Mouse (Mus musculus) v-Abl transformed pro-B cells (cell line): ENCODE measurements around the gene Sfpq.
"Not testable (repeated sequence)": the region's sequence is repeated elsewhere in the genome, so short reads cannot be mapped to it uniquely, and the experiment has no call there.

ENCODE experiments used
- in situ Hi-C, 2 experiments: fragments of 400-800 bp; cut with MboI; formaldehyde crosslinking; loops; one replicate each; pipeline ENCODE4 v1.15.1; 2025; ENCODE audit not compliant: unreplicated experiment in 2 of 2

The Sfpq gene

DNA sequence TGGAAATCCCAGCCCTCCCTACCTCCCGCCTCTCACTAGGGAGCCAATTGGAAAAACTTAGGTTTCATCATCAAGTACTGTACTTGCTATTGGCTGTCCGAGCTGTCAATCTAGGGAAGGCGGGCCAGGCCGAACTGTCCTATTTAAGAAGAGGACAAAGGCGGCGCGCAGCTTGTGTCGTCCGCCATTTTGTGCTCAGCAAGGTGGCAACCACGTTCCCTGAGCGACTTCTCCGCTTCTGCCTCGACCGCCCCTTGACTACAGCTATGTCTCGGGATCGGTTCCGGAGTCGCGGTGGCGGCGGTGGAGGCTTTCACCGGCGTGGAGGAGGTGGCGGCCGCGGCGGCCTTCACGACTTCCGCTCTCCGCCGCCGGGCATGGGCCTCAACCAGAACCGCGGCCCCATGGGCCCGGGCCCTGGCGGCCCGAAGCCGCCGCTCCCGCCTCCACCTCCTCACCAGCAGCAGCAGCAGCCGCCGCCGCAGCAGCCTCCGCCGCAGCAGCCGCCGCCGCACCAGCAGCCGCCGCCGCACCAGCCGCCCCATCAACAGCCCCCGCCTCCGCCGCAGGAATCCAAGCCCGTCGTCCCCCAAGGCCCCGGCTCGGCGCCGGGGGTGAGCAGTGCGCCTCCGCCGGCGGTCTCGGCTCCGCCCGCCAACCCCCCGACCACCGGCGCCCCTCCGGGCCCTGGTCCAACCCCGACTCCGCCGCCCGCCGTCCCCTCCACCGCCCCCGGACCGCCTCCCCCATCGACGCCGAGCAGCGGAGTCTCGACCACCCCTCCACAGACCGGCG is at the start of gene Sfpq:
TSS of gene Sfpq (plus strand) at position 174 of the 795 bp plus-strand sequence.
- in situ Hi-C loops: loop anchor here in 1 of 2 experiments (10.0 kb wide), 1 partner anchor 223 kb away; the partner anchor contains the start of gene Smim12

DNA sequence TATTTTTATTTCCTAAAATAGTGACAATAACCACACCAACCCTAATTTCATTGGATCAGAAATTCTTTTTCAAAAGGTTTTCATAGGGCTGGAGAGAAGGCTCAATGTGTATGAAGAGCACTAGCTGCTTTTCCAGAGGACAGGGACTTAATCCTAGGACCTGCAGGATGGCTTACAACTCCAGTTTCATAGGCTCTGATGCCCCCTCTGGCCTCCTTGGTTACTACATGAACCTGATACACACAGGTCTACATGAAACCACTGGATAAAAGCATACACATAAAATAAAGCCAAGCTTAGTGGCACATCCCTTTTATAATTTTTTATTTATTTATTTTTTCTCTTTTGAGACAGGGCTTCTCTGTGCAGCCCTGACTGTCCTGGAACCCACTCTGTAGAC is 43.7 kb upstream of the Sfpq start:
- in situ Hi-C loops: no loop called here

DNA sequence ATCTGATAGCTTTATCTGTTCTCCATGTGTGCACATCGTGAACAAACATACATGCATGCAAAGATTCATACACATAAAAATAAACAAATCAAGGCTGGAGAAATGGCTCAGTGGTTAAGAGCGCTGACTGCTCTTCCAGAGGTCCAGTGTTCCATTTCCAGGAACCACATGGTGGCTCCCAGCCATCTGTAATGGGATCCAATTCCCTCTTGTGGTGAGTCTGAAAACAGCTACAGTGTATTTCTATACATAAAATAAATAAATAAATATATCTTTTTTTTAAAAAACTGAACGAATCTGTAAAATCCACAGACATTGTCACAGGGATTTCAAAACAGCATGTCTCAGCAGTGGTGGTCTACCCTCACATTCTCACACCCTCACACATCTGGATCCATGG is 42.4 kb upstream of the Sfpq start:
- in situ Hi-C loops: no loop called here

DNA sequence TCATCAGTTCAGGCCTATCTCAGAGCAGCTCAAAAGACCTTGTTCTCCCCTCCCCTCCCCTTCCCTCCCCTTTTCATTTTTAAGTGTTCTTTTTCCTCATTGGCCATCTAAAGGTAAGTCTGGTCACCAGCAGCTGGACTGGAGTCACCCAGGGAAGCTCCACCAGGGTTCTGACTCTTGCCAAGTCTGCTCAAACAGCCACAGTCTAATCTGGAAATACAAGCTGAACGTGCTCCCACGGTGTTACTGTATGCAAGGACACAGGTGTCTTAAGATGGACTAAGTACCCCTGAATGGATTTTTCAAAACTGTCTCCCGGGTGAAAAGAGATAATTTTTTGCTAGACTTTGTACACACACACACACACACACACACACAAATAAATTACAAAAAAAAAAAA is 37.8 kb upstream of the Sfpq start:
- in situ Hi-C loops: no loop called here

DNA sequence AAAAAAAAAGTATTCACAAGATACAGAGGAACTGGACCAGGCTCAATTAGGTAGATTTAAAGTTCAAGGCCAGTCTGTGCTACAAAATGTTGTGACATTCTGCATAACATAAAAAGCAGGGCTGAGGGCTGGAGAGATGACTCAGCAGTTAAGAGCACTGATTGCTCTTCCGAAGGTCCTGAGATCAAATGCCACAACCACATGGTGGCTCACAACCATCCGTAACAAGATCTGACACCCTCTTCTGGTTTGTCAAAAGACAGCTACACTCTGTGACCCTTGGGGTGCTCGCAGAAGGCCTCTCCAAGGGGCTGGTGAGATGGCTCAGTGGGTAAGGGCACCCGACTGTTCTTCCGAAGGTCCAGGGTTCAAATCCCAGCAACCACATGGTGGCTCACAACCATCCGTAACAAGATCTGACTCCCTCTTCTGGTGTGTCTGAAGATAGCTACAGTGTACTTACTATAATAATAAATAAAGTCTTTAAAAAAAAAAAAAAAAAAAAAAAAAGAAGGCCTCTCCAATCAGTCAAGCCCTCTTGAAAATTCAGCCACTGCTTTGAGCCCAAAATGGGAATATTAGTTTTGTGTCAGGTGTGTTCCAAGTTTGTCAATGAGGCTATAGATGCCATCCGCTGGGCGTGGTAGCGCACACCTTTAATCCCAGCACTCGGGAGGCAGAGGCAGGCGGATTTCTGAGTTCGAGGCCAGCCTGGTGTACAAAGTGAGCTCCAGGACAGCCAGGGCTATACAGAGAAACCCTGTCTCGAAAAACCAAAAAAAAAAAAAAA is 37.2 kb upstream of the Sfpq start:
- in situ Hi-C loops: not testable (repeated sequence)

DNA sequence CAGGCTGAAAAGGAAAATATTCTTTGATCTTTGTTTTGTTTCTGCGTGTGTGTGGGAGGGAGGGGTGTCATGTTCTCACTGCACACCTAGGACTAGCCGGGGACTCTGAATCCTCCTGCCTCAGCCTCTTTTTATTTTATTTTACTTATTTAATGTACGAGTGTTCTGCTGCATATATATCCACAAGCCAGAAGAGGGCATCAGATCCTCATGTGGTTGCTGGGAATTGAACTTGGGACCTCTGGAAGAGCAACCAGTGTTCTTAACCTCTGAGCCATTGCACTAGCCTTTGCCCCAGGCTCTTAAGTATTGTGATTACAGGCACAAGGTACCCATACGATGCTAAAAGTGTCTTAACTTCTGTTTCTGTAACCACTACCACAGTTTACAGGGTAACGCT is 34.4 kb upstream of the Sfpq start:
- in situ Hi-C loops: no loop called here

DNA sequence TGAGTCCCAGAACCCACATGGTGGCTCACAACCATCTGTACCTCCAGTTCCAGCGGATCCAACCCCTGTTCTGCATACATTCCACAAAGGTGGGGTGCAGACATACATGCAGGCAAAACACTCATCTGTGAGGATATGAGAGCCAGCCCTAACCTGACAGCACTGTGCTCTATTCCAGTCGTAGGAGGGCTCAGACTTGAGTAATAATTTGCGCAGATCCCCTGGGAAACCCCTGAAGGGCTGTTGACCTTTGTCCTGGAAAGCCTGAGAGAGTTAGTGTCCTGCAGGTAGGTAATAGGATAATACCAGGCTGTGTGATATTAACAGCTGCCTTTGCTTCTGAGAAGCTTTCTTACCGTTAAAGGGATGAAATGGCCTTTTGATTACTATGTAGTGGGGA is 32.6 kb upstream of the Sfpq start:
- in situ Hi-C loops: no loop called here

DNA sequence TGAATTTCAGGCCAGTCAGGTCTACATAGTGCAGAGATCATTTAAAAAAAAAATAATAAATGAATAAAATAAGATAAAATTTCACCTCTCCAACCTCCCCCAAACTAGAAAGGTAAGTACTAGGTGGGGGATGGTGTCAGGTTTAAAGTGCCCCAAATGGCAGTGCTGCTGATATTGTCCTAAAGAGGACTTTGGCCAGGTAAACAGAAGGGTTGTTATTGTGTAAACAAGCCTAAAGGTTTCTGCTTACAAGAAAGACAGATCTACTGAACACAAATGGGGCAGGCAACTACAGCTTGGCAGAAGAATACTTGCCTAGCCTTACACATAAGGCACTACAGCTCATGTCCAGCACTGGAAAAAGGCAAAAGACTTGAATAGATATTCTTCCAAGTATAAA is 30.6 kb upstream of the Sfpq start:
- in situ Hi-C loops: no loop called here

DNA sequence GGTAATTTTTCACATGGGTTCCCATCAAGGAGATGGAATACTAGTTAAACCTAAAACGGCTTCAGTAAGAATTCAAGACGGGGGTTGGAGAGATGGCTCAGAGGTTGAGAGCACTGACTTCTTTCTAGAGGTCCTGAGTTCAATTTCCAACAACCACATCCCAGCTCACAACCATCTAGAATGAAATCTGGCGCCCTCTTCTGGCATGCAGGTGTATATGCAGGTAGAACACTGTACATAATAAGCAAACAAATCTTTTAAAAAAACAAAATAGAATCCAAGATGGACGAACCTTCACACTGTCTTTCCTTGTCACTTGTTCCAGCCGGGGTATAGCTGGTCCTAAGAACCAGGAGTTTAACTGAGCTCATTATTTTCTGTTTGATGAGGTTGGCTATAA is 28.8 kb upstream of the Sfpq start:
- in situ Hi-C loops: no loop called here

DNA sequence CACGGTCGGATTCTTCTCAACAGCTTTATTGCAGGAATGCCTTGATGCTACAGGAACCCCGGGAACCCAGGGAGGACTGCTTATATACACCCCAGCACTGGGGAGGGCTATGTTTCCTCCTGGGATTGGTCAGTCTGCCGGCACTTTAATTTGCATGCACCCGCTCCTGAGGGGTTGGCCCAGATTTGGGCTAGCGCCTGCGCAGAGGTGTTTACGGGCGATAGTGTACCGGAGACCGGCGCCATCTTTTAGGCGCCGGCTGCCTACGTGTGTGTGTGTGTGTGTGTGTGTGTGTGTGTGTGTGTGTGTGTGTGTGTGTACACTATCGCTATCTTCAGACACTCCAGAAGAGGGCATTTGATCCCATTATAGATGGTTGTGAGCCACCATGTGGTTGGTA is 21.8 kb upstream of the Sfpq start:
- in situ Hi-C loops: not testable (repeated sequence)

DNA sequence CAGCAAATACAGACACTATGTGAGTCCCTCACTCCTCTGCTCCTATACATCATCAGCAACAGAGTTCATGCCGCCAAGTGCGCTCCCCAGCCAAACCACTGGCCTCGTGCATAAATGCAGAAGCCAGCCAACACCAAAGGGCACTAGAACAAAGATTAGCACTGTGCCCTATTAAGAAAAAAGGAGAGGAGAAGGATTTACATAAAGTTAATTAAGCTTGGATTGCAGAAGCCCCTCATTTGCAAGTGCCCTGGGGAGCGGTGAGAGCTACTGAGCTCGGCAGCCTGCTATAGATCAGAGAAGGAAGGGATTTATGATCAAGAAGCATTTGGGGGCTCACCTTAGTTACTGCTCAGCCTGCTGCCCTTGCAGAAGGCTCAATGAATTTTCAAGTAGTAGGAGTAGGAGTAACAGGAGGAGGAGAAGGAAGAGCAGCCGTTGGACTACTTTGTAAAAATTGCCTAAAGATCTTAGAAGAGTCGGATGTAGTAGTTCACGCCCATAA is 20.5 kb upstream of the Sfpq start:
- in situ Hi-C loops: no loop called here

DNA sequence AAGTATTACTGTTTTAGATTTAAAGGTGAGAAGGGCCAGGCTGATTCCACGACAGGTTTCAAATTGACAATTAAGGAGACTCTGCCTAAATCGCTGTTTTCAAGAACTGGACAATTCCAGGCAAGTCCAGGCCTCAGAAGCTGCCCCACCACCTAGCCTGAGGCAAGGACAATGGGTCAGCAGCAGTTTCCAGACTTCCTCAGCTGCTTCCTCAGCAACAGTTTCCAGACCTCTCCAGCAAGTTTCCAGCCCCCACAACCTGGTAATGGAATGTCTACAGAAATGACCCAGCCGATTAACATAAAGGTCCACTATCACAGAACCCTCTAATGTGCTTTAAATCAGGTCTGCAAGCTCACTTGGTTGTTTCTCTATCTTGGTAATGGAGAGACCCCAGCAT is 16.7 kb upstream of the Sfpq start:
- in situ Hi-C loops: no loop called here

DNA sequence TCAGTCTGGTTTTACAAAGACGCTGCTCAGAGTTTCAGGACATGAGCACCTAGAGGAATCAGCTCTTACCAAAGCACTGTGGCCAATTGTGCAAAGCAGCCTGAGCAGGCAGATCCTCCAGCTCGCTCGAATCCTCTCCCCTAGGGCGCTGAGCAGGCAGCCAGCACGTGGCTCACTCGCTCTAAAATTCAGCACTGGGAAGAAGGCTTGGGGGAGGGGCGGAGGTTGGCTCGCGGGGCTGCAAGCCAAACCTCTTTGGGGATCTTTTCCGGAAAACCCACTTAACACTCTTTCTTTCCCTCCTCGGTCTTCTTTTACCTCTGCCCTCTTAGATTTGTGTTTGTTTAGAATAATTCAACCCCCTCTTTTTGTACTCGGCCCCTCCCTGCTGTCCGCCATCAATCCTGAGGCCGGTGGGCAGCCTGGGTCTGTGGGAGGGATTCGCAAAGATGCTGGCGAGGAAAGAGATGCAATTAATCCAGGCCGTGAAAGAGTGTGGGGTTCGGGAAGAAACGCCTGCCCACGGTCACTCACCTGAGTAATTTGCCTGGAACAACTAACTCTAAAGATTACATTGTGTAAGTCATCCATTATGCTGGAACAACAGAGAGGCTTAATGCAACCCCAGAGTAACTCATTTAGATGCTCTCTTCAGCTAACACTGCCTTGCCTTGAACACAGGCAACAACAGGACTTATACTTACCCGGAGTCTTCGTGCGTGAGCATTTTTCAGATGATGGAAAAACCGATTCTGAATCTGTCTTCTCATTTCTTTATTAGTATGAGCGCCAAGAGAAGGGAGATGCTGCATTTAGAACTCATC is 15.8 kb upstream of the Sfpq start:
- in situ Hi-C loops: no loop called here

DNA sequence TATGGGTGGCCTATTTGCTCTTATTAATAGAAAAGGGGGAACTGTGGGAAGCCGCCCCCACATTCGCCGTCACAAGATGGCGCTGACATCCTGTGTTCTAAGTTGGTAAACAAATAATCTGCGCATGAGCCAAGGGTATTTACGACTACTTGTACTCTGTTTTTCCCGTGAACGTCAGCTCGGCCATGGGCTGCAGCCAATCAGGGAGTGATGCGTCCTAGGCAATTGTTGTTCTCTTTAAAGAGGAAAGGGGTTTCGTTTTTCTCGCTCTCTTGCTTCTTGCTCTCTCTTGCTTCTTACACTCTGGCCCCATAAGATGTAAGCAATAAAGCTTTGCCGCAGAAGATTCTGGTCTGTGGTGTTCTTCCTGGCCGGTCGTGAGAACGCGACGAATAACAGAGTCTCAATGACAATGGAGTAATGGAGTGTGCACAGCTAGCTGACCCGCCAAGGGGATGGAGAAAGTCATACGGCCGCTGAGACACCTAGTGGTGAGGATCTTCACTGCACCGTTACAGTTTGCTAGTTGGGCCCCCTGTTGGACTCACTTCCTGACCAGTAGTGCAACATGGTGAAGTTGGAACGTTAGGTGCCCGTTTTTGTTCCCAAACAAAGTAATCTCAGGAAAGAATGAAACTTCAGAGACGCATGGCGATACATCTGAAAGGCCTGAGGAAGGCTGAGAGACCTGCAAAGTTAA is 5.7 kb upstream of the Sfpq start:
- in situ Hi-C loops: not testable (repeated sequence)

DNA sequence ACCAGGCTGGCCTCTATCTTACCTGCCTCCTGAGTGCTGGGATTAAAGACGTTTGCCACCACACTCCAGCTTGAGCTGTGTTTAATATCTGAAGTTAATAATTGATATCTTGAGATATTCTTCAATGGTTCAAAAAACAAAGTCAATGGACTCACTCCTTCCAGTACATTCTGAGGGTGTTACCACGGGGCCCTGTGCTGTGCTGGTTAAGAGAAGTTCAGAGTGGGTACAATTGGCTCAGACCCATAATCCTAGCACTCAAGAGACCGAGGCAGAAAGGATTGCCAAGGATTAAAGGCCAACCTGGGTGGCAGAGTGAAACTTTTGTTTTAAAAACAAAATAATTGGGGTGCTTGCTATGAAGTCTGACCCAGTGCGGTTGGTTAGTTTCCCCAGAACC is 4.8 kb upstream of the Sfpq start:
- in situ Hi-C loops: no loop called here

DNA sequence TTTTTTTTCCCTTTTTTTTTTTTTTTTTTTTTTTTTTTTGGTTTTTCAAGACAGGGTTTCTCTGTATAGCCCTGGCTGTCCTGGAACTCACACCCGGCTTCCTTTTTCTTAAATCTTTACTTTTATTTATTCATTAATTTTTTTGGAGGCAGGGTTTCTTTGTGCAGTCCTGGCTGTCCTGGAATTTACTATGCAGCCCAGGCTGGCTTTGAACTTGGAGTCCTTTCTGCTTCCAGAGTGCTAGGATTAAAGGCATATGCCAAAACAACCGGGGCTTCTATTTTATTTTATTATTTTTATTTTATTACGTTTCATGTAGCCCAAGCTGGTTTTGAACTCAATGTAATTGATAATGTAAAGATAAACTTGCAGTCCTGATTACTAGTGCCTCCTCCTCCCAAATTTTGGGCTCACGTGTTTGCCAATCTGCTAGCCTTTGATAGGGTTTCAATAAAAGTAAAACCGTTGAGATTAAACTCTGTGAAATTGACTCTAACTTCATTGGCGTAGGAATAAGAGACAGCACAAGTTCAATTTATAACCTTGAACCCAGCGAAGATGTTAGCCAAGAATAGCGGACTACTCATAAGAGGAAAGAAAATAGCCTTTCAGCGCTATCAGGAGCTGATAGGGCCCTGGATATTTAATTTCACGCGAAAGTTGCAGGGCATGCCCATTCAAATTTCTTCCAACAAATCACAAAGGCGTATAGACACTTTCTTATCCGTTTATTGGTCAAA is 543 bp upstream of the Sfpq start:
- in situ Hi-C loops: loop anchor here in 1 of 2 experiments (10.0 kb wide), 1 partner anchor 224 kb away; the partner anchor contains the start of gene Smim12

DNA sequence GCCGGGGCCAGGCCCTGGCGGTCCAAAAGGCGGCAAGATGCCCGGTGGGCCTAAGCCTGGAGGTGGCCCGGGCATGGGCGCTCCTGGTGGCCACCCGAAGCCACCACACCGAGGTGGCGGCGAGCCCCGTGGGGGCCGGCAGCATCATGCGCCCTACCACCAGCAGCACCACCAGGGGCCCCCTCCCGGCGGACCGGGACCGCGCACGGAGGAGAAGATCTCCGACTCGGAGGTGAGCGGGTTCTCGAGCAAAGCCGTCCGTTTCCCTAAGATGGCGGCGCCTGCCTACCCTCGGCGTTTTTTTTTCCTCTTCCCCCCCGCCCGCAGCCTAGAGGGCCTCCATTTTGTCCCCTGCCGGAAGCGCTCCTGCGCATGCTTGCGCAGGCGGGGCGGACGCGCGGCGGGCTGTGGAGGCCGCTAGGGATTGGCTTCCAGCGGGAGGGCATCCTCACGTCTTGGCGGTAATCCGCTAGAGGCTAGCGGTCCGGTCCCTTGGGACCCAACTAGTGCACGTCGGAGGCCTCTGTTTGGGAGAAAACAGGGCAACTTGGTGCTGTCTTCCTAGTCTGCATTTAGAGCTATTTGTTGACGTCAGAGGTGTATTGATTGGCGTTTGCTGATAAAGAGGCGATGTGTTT is 984 bp downstream of the Sfpq start:
- in situ Hi-C loops: loop anchor here in 1 of 2 experiments (10.0 kb wide), 1 partner anchor 223 kb away; the partner anchor contains the start of gene Smim12

DNA sequence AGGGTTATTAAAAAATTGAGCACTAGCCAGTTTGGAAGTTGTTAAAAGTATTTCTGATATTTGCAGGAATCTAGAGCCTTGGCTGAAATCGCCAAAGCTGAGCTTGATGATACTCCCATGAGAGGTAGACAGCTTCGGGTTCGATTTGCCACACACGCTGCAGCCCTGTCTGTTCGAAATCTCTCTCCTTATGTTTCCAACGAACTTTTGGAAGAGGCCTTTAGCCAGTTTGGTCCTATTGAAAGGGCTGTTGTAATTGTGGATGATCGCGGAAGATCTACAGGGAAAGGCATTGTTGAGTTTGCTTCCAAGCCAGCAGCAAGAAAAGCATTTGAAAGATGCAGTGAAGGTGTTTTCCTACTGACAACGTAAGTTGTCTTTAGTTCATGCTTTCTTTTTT is 2.1 kb downstream of the Sfpq start:
- in situ Hi-C loops: loop anchor here in 1 of 2 experiments (10.0 kb wide), 1 partner anchor 222 kb away; the partner anchor contains the start of gene Smim12

DNA sequence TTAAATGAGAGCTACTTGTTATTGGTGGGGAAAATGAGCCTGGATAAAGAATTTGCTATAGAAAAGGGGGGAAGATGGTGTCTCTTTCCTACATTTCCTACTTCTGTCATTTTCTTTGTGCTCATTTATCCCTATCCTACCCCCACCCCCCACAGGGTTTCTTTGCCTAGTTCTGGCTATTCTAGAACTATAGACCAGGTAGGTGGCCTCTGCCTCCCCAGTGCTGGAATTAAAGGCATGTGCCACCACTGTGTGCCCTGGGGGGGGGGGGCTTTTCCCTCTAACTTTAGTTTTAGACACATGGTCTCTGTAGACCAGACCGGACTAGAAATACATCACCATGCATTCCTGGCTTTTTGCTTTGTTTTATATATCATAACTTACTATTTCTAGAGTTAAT is 3.1 kb downstream of the Sfpq start:
- in situ Hi-C loops: loop anchor here in 1 of 2 experiments (10.0 kb wide), 1 partner anchor 221 kb away; the partner anchor contains the start of gene Smim12
